Mouse (Mus musculus) cerebral cortex, adult 2 months (tissue): Measurements from ENCODE around the gene Ctsq.

Experiments used
- WGBS: fragments of 180-500 bp; shearing (Covaris S2); methylation state at CpG from one replicate; pipeline ENCODE4 v1.1.7; 2018; 5-methylcytosine and 5-hydroxymethylcytosine counted together

Ctsq gene

DNA sequence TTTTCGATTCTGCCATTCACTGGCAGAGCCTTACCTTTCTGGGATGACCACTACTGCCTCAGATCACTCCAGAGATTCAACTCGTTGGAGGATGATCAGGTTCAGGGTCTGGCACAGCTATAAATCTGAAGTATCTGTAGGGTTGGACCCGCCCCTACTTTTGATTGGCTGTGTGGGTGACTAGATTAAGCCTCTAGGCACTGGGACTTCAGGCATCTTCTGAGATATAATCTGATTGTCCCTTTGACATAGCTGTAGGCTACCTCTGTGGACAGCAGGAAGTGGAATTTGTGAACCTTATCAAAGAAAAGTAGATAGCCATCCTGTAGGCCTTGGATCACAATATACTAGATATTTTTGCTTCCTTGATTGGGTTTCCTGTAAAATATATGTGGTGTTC is at the start of gene Ctsq:
Ctsq (minus strand) TSS at position 101 of the 400 bp plus-strand sequence.
- WGBS = 50% methylated on average over 3 of the region's 3 CpGs

DNA sequence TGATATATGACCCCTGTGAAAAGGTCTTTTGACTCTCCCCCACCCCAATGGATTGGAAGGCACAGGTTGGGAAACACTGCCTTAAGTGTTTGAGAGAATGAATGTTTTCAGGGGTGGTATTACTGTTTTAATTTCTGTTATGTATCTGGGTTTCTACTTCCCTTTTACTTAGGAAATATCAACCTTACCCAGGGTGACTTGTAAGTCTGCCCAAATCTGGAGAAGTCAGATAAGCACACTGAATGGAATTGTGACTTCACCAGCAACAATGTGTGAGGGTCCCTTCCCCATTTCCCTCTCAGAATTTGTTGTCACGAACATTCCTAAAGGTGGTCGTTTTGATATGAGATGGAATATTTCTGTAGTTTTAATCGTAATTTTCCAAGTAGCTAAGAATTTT is 17.6 kb downstream of the Ctsq start:
- 87% methylated on average over 3 of the region's 3 CpGs for WGBS

DNA sequence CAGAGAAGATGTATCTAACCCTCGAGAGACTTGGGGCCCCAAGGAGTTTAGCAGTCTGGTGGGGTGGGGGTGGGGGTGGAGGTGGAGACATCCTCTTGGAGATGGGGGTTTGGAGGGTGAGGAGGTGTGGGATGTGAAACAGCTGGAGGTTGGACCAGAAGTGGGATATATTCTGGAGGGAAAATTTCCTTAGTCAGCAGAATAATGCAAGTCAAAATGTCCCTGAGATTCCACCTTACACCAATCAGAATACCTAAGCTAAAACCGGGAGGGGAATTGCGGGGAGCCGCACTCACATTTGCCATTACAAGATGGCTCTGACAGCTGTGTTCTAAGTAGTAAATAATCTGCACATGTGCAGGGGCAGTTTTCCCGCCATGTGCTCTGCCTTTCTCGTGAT is 18.6 kb downstream of the Ctsq start:
- 90% methylated on average over 6 of the region's 6 CpGs for WGBS

DNA sequence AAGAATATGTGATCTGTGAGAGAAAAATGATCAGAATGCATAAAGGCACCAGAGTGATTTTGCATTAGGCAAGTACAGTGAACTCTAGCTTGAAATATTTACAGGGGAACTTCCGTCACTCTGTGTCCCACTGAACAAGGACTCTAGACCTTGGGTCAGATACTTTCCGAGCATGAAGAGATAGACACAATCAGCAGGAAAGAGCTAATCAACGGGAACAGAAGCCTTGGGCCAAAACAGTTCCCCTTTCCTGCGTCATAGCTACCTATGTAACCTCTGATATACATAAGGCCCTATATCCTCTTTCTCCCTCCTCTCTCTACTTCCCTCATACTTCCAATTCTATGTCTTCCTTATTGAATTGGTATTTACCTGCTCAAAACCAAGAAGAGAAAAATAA is 30.3 kb downstream of the Ctsq start:
- 76% methylated on average over 4 of the region's 4 CpGs for WGBS

DNA sequence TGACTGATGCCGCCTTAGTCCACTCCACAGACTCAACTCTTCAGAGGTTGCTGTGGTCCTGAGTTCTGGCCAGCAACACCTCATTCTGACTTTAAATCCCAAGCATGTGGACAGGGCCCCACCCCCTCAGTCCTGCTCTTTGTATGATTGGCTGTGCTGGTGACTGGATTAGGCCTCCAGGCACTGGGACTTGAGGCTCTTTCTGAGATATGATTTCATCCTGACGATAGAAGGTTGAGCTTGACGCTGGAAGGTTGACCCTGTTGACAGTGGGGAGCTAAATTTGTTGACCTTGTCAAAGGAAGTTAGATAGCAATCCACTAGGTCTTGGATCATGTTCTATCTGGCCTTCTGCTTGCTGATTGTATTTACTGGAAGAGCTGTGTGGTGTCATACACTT is 34.6 kb downstream of the Ctsq start, which contains the start of gene Ctsj:
Ctsj (minus strand) TSS at position 101 of the 400 bp plus-strand sequence.
- 84% methylated on average over 3 of the region's 3 CpGs for WGBS

DNA sequence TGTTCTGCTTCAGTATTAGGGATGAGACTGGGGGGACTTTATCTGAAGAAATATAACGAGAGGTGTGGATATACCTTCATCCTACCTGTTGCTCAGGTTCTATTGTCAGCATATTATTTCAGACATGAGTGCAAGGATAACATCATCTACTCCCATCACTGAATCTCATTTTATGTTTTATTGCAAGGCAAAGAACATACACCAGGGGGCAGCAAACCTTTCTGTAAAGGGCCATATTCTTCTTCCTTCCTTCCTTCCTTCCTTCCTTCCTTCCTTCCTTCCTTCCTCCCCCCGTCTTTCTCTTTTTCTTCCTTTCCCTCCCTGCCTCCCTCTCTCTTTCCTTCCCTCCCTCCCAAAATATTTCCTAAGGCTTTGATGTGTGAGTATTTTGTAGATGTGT is 42.8 kb downstream of the Ctsq start:
- WGBS = 44% methylated on average over 2 of the region's 2 CpGs

DNA sequence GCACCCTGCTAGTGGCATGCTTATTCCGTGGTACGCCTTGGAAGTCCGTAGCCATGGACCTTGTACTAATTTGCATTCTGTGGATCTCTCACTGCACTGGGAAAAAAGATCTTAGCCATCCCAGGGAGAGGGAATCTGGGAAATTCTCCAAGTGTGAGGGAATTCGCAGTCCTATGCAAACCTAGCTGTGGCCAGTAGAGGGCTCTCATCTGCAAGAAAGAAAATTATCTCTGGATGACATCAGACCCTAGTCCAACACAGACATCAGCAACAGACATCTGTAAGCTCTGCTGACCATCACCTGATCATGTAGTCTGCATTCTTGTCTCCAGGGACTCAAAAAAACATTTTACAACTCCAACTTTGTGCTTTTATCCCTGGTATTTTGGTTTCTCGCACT is 53.5 kb downstream of the Ctsq start:
- 84% methylated on average over 4 of the region's 5 CpGs for WGBS
